Mouse (Mus musculus) CD4-positive, CD25-positive, alpha-beta regulatory T cell (primary cell): ENCODE measurements around the gene Samd13. TPM values are rescaled to one million over a fixed set of nuclear protein-coding genes. Genes with fewer than 3 reads are reported as not detected.

Experiments used
- polyA plus RNA-seq: library from polyadenylated mRNA; unstranded; fragments of 100-300 nt; shearing (Covaris generic); gene quantifications from one replicate; pipeline ENCODE4 v1.2.1, GENCODE M21; 2017

Gene Samd13
- polyA plus RNA-seq, result 0.51 TPM

DNA sequence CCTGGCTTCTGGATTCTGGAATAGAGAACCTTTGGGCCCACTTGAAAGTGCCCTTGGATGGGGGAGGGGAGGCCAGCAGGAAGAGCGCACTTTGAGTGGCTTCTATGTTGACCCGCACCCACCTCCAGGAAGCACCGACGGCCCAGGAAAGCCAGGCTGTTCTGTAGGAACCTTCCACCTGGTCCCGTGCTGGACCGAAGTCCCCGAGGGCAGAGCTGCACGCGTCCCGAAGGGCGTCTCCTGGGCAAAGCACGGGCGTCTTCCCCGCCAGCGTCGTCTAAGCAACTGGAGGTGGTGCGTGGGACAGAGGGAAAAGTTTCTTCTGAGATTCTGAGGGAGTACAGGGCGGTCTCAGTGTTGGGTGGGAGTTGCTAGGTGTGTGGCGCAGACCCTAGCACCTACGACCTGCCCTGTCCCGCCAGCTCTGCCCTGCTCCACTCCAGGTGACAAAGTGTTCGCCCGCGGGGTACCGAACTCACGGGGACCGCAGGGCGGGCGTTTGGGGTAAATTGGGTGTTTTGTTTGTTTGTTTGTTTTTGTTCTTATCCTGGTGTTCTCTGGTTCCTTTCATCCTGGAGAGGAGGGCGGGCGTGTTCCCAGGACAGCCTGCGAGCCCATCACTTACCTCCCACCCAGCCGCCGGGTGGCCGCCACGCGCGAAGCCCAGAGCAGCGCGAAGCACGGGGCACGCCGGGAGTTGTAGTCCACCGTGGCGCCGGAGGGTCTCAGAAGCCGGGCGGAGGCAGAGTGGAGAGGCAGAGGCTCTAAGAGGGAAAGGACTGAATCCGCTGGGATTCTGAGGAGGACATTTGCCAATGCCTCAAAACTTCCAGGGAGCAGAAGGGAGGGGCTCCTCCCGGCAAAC, at the start of gene Samd13:
Gene Samd13, minus strand, starts transcription at position 782 of the 865 bp plus-strand sequence.

DNA sequence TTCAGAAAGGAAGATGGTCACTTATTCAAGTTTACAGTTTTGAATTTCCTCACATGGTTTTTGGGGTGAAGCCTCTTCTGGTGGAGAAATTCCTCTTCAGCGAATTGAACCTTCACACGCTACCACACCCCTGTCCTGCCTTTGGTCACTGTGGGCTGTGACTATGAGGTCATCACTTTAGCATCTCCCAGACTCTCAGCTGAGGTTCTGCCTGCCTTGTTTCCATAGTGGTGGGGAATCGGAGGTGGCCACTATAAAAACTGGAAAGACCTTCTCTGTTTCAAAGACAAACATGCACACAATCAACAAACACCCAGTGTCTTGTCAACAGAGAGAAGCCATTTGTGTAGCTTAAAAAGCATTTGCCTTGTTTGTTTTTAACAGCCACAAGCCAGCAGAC, 34.2 kb downstream of the Samd13 start, which contains the start of gene 4930503B20Rik:
Gene 4930503B20Rik, minus strand, starts transcription at position 101 of the 400 bp plus-strand sequence.

DNA sequence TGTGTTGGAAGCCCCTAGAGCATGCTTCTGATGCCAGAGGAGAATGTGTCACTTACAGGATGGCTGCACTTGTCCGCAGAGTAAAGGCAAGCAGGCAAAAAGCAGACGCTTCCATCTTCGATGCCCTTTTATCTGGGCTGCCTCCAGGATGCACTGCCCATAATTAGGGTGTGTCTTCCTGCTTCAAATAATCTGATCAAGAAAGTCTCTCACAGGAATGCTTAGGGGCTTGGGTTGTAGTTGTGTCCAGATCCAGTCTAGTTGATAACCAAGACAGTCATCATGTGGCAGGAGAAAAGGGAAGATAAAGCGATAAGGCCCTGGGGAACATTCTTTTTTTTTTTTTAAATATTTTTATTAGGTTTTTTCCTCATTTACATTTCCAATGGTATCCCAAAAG, 69.9 kb downstream of the Samd13 start, which contains the start of gene Dnase2b:
Gene Dnase2b, minus strand, starts transcription at position 101 of the 400 bp plus-strand sequence.

Other genes starting within 250 kb of the Samd13 start
- gene Ctbs, start 235.8 kb downstream of the Samd13 start, polyA plus RNA-seq, result 9.2 TPM
- 11.6 TPM for gene Spata1, start 185.8 kb downstream of the Samd13 start, polyA plus RNA-seq
- 454 TPM for gene Gng5, start 185.8 kb downstream of the Samd13 start, polyA plus RNA-seq
- gene Rpf1, start 164.2 kb downstream of the Samd13 start, polyA plus RNA-seq, result 72.3 TPM
- gene Uox, start 115.2 kb downstream of the Samd13 start, polyA plus RNA-seq, result not detected
- gene Dnase2b, start 70.0 kb downstream of the Samd13 start, polyA plus RNA-seq, result not detected
- gene 4930503B20Rik, start 34.3 kb downstream of the Samd13 start, polyA plus RNA-seq, result not detected
- gene Prkacb, start 127.4 kb upstream of the Samd13 start, polyA plus RNA-seq, result 167 TPM
- not detected for gene Ttll7, start 166.8 kb upstream of the Samd13 start, polyA plus RNA-seq